Mouse (Mus musculus) testis, adult 2 months (tissue): ENCODE measurements at regions not wholly inside any gene's neighbourhood (a gene's known extent, or its start where the extent isn't known, plus 50 kb on each side); places are given as distances from the start of the nearest gene placed in this dataset.

ENCODE experiments used
- CTCF ChIP-seq: fragments of 200-500 bp; IDR thresholded peaks from 2 replicates; pipeline ENCODE4 v1.5.1; 2012; ENCODE audit warnings: low read depth, mild to moderate bottlenecking, inconsistent platforms, low read length, moderate library complexity; ENCODE audit not compliant: control insufficient read depth, insufficient read depth, insufficient replicate concordance
- POLR2A ChIP-seq: fragments of 200-500 bp; IDR thresholded peaks from 2 replicates; pipeline ENCODE4 v1.6.1; 2012; ENCODE audit warnings: low read depth, mild to moderate bottlenecking, inconsistent platforms, low read length, moderate library complexity; ENCODE audit not compliant: control insufficient read depth

GRCm38 (mm10) chr8:93713221-93713620, 96.5 kb upstream of the Gnao1 start:
- TF ChIP-seq CTCF (no peak), POLR2A (no peak)
